Mouse (Mus musculus) mouse trophoblast stem cell (cell line): ENCODE data around the gene Rarb.

Experiments used
- in situ Hi-C, 2 experiments: fragments of 300-500 bp; cut with MseI, MboI; formaldehyde crosslinking; loops; 2 replicates in 1 of 2; 3 replicates in 1 of 2; pipeline ENCODE4 v1.15.1; 2025

Rarb gene

GRCm38 (mm10) chr14:16735331-16736012 lies 83.5 kb downstream of the Rarb start:
- in situ Hi-C loops = no loop called here

DNA sequence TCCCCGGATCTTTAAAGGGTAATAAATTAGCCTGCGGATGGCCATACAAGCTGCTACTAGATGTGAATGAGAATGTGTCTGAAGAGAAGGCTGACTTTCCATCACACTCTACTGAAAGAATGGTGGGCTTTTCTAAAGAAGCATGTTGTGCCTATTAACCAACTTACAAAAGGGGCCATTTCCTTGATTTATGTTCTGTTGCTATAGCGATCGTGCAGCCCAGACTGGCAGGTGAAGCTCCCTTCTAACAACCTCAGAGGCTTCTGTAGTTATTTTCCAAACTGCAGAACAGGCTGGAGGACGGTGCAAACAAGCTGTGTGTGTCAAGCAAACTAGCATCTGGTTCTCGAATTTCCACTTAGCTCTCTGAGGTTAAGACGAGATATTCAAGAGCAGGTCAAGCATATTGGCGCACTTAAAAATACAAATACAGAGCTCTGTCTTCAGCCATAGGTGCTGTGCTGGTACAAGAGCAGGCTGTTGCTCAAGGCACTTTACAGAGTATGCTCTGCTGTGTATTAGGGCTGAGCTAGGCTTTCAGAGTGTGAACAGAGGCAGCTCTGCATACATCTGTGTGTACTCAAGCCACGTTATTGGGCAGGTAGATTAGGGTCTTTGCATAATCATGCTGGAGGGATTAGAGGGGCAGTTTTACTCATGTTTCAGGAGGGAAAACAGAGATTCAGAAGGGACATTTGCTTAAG lies 85.2 kb downstream of the Rarb start:
- in situ Hi-C loops = no loop called here

DNA sequence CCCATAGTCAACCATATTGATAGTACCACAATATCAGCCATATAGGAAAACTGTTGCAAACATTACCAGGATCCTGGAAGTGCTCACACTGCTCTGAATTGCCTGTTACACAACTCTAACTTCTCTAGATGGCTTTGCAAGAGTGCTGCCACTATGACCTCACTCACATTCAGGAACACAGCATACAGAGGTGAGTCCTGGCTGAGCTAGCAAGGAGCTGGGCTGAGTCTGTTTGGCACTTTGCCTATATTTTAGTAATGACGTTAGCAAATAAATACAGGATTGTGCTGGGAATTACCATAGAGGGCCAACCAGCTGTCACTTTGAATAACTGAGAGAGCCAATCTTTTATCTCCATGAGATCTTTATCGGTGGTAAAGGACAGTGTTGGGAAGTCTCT lies 86.9 kb downstream of the Rarb start:
- in situ Hi-C loops = no loop called here

DNA sequence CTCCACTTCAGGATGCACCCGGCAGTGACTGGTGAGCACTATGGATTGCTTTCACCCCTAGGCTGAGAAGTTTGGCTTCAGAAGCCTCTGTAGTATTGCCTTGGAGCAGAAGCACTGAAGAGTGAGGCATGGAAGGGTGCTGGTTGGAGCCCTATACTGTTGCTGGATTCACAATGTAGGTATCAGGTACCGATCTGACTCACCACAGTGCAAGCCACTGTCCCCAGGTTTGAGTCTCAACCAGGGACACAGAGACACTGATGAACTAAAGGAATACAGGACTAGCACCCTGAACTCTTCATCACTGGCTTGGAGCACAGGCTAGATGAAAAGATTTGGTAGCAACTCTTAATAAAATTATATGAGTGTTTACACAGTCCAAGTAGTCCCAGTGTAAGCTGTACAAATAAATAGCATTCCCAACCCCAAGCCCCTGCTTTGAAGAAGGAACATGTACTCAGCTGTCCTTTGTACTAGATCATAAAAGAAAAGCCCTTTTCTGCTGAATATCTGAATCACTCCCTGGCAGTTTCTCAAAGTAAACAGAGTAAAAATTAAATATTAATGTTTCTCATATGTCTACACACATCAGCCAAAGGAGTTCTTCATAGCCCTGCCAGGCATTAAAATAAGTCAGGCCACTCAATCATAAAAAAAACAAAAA lies 90.6 kb downstream of the Rarb start:
- in situ Hi-C loops = no loop called here

DNA sequence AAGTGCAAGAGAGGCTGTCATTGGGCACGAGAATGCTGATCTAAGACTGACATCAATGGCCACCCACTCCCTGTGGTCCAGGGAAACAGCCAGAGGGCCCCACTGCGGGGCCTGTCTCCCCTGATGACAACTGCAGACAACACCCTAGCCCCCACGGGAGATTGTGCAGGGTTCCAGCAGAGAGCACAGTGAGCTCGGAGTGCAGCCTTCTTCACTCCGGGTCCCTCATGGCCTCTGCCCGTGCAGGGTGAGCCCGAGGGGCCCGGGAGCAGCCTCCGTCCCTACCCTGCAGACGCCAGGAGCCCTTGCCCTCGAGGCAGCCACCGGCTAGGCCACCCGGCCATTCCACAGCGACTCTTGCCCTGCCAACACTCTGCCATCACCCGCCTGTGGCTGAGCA lies 95.0 kb downstream of the Rarb start:
- in situ Hi-C loops = no loop called here

DNA sequence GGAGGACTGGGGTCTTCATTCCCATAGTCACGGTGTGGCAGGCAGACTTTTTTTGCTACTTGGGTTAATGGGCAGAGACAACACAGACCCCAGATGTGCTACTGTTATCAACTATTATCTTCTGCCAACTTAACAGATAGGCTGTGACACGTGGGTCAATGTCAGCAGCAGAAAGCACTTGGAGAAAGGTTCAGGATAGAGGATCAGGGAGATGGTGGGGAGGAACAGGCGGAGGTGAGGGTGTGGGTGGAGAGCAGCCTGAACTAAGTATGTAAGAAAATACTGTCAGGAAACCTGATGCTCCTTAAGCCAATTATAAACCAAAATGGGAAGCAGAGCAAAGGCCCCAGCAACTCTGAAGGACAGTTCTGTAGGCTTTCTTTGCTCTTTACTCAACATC lies 101.1 kb downstream of the Rarb start:
- in situ Hi-C loops = no loop called here

GRCm38 (mm10) chr14:16714344-16714955 lies 104.5 kb downstream of the Rarb start:
- in situ Hi-C loops = no loop called here

- in situ Hi-C loops = no loop called here
Measured at GRCm38 (mm10) chr14:16713773-16714172, 105.2 kb downstream of the Rarb start.

- in situ Hi-C loops = no loop called here
Measured at GRCm38 (mm10) chr14:16699228-16699627, 119.7 kb downstream of the Rarb start.

GRCm38 (mm10) chr14:16695453-16696120 lies 123.4 kb downstream of the Rarb start:
- in situ Hi-C loops = no loop called here

DNA sequence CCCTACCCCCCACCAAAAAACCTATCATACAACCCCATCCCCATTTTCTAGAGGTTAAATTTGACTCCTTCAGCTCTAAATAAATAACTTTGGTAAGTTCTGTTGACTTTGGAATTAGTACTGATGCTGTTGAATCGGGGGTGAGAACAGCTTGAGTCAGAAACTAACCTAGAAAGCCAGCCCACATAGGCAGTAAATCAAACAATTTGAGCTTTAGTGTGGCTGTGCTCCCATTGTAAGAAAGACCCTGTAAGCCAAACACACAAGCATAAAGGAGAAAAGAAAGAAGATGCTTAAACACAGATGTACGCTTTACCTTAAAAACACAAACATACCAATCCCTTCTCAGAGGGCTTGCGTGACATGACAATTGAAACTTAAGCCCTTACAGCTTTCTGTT lies 140.6 kb downstream of the Rarb start:
- in situ Hi-C loops = no loop called here

- in situ Hi-C loops = no loop called here
Measured at GRCm38 (mm10) chr14:16677081-16677480, 141.9 kb downstream of the Rarb start.

- in situ Hi-C loops = no loop called here
Measured at GRCm38 (mm10) chr14:16670571-16670970, 148.4 kb downstream of the Rarb start.

GRCm38 (mm10) chr14:16639153-16639943 lies 179.6 kb downstream of the Rarb start:
- in situ Hi-C loops = no loop called here

- in situ Hi-C loops = no loop called here
Measured at GRCm38 (mm10) chr14:16613975-16614374, 205.0 kb downstream of the Rarb start.

- in situ Hi-C loops = no loop called here
Measured at GRCm38 (mm10) chr14:16605480-16605879, 213.5 kb downstream of the Rarb start.

DNA sequence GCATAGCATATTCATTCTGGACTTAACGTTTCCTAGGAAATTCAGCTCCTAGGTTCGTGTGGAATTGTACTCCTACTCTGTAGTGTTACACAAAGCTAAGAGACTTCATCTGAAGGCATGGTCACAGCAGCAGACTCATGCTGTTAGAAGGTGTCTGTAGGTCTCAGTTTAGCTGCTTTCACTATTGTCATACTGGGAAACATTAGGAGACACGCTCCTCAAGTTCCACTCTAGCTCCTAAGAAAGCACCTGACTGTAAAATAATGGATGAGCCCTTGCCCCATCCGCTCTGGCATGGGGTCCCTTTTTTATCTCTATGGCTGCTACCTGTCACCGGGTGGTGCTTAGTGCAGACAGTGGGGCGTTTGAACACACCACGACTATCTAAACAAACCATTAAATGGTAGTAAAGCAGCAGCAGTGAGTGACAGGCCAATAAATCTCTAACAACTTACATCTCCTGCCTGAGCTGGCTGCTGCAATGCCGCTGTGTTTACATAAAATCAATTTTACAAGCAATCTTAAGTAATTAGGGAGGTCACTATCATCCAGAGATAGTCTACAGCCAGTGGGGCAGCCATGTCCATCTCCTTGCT lies 214.4 kb downstream of the Rarb start:
- in situ Hi-C loops = no loop called here

DNA sequence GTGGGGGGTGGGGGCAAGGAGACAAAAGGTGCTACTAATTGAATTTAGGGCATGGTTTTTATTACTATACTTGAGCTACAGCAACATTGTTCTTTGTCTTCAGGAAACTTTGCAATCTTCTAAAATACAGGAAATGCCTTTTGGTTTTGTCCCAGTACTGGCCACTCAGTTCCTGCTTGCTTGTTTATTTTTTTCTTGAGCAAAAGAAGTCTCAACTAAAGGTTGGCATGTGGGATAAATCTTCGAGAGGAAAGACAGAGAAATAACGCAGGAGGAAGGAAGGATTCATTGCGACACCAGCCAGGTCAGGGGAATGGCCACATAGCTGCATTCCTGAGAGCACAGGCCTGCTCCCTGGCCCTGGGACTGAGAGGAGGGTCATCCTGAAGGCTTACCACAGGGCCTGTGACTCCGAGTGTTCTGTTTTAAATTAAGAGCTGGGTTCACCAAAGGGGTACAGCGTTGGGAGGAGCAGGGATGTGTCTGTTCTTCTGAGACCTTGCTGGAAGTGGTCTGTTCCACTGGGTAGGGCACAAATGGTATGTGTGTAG lies 215.8 kb downstream of the Rarb start:
- in situ Hi-C loops = no loop called here

- in situ Hi-C loops = no loop called here
Measured at GRCm38 (mm10) chr14:16599224-16599623, 219.7 kb downstream of the Rarb start.

DNA sequence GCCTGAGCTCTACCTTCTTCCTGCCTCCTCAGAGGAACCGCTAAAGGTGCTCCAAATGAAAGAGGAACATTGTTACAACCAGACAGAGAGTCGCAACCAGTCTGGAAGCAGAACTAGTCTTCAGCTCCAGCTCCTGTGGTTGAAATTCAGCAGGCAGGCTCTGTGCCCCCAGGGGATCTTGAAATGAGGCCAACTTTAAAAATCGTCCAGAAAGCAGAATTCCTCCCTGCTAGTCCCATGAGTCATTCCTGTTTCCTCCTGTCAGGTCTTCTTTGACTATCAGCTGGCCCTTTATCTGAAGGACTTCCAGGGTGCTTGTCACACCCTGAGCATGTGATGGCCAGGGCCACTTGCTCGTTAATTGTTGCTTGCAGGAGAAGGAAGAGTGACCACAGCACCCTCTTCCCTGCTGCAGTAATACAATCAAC lies 220.9 kb downstream of the Rarb start:
- in situ Hi-C loops = no loop called here
